Mouse (Mus musculus): ENCODE measurements around the gene Gm26602. TPM values are rescaled to one million over a fixed set of nuclear protein-coding genes. Genes with fewer than 3 reads are reported as not detected.
A peak's percentile ranks its signal among the peaks of the same experiment; 100 is the strongest.

Gene Gm26602
- not detected for polyA plus RNA-seq (2012; fragmentation: generic; extraction: Trizol)

DNA sequence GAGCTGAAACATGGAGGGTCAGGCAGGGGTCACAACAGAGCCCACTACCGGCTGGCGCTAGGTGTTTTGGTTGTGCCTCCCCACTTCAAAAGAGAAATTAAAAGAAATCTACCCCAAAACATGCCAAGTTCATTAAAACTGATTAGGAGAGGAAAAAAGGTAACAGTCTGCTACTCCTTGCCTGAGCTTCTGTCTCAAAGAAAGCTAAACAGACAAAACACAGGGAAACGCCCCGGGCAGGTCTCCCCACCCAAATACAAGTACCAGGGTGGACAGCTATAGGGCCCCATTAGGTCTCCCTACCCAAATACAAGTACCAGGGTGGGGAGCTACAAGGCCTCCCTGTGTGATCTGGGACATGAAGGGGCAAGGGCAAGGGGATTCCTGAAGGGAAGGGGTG lies at the start of gene Gm26602:
Gm26602 (plus strand) TSS at position 301 of the 400 bp plus-strand sequence.
- H3ac ChIP-seq (ENCODE audit: control insufficient read depth, insufficient read length): no peak within 1 kb of the TSS
- peaks cover 5% of the 10 kb centered on the region for H3K79me2 ChIP-seq (ENCODE audit: control insufficient read depth, insufficient read depth)
- H3K27me3 ChIP-seq (ENCODE audit: control insufficient read depth, insufficient read depth, insufficient read length): no peaks in the 10 kb centered on the region
- no peak for TF ChIP-seq CEBPB (IDR thresholded peaks at IDR 0.05; ENCODE audit: insufficient read depth, poor library complexity, severe bottlenecking)
- TF ChIP-seq TCF12 (IDR thresholded peaks at IDR 0.05; ENCODE audit: insufficient read depth, poor library complexity, severe bottlenecking): no peak
- no peak for TF ChIP-seq MYOG (IDR thresholded peaks at IDR 0.05; ENCODE audit: control insufficient read depth in 1 of 3, insufficient read depth in 1 of 3, insufficient read length in 2 of 3, low read depth in 2 of 3)
- no peak for TF ChIP-seq SRF (IDR thresholded peaks at IDR 0.05; ENCODE audit: control insufficient read depth, insufficient read length, low read depth)
- no peak for TF ChIP-seq E2F4 (IDR thresholded peaks at IDR 0.05; ENCODE audit: insufficient read depth)
- no peak within 1 kb of the TSS for H3K4me3 ChIP-seq
- no peak within 1 kb of the TSS for H3K4me2 ChIP-seq (ENCODE audit: low read depth)
- no peaks in the 10 kb centered on the region for H3K36me3 ChIP-seq (ENCODE audit: control insufficient read depth, insufficient read depth)

DNA sequence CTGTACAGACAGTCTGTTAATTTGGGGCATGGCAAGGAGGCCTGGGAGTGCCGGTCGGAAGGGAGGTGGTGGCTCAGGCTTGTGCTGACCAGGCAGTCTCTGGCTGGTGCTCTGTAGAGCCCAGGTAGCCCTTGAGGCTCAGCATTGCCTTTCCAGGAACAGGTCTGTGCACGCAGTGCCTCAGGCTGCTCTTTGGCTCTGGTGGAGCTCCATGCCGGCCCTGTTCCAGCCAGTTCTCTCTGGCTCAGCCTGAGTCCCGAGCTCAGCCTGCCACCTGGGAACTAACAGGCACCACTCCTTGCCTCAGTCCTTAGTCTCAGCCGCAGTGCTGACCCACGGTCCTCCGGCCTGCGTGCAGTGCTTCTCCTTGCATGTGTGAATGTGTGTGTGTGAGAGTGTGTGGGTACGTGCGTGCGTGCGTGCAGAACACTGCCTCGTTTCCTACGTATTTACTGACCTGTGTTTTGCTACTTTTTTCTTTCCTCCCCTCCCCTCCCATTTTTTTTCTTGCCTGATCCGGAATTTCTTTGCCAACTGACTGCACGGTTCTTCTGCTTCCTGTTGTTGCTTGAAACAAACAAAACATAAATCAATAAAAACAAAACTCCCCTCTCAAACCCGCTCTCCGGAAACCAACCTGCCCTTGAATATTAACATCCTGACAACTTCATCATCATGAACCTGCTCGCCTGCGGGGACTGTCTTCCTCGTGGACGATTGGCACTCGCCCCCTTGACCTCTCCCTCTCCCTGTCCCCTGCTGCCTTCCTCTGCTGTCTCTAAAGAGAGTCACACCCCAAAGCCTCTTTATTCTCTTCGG lies 49.2 kb upstream of the Gm26602 start:
- no peak overlapping the region for H3K4me3 ChIP-seq
- TF ChIP-seq TCF12 (IDR thresholded peaks at IDR 0.05; ENCODE audit: insufficient read depth, poor library complexity, severe bottlenecking) (no peak), POLR2AphosphoS2 (IDR thresholded peaks at IDR 0.05; ENCODE audit: insufficient read length, low read depth) (peak; percentile 74), POLR2A (IDR thresholded peaks at IDR 0.05; ENCODE audit: insufficient read length, low read depth) (peak; percentile 50)
- no peak overlapping the region for H3K4me2 ChIP-seq (ENCODE audit: low read depth)
- no peaks in the 10 kb centered on the region for H3K27me3 ChIP-seq (ENCODE audit: control insufficient read depth, insufficient read depth, insufficient read length)
- peaks cover 49% of the 10 kb centered on the region for H3K36me3 ChIP-seq (ENCODE audit: control insufficient read depth, insufficient read depth)
- peaks cover 49% of the 10 kb centered on the region for H3K79me2 ChIP-seq (ENCODE audit: control insufficient read depth, insufficient read depth)
- H3ac ChIP-seq (ENCODE audit: control insufficient read depth, insufficient read length): no peak overlapping the region

DNA sequence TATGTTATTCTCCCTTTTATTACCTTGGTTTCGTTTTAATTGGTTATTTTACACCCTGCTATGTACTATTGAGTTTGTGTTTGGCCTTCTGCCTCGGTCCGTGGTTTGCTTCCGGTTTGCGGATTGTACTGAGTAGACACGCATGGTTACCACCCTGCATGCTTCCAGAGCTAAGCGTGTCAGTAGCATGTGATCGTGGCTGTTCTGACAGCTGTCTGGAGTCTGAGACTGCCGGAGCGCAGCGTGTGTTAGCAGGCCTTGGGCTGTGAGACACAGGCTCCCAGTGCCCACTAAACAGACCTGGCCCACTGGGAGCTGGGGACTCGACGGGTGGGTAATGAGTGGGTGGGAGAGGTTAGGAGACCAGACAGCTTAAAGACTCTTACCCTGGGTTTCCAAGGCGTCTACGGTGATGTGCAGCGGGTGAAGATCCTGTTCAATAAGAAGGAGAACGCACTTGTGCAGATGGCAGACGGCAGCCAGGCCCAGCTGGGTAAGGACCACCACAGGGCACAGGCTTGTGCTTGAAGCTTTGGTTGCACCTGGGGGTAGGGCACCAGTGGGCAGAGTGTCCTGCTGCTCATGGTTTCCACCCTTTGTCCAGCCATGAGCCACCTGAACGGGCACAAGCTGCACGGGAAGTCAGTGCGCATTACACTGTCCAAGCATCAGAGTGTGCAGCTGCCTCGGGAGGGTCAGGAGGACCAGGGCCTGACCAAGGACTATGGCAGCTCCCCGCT lies 48.4 kb upstream of the Gm26602 start:
- H3K79me2 ChIP-seq (ENCODE audit: control insufficient read depth, insufficient read depth): peaks cover 41% of the 10 kb centered on the region
- no peak overlapping the region for H3K4me3 ChIP-seq
- no peak overlapping the region for H3K4me2 ChIP-seq (ENCODE audit: low read depth)
- peaks cover 46% of the 10 kb centered on the region for H3K36me3 ChIP-seq (ENCODE audit: control insufficient read depth, insufficient read depth)
- no peaks in the 10 kb centered on the region for H3K27me3 ChIP-seq (ENCODE audit: control insufficient read depth, insufficient read depth, insufficient read length)
- H3ac ChIP-seq (ENCODE audit: control insufficient read depth, insufficient read length): no peak overlapping the region
- TF ChIP-seq USF1 (IDR thresholded peaks at IDR 0.05; ENCODE audit: low read depth): no peak
- peak; percentile 66 for TF ChIP-seq POLR2AphosphoS2 (IDR thresholded peaks at IDR 0.05; ENCODE audit: insufficient read length, low read depth)

DNA sequence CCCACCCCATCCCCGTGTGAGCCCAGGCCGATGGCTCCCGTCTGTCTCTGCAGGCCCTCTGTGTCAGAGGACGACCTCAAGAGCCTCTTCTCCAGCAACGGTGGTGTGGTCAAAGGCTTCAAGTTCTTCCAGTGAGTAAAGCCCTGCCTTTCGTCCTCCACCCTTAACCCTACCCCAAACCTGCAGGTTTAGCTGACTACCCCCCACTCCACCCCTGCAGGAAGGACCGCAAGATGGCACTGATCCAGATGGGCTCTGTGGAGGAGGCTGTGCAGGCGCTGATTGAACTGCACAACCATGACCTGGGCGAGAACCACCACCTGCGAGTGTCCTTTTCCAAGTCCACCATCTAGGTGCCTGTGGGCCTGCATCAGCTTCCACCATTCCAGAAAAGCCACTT lies 47.7 kb upstream of the Gm26602 start:
- Histone ChIP-seq H3K79me2 (ENCODE audit: control insufficient read depth, insufficient read depth) (peaks cover 34% of the 10 kb centered on the region), H3ac (ENCODE audit: control insufficient read depth, insufficient read length) (no peak overlapping the region), H3K4me3 (no peak overlapping the region), H3K36me3 (ENCODE audit: control insufficient read depth, insufficient read depth) (peaks cover 46% of the 10 kb centered on the region), H3K4me2 (ENCODE audit: low read depth) (no peak overlapping the region), H3K27me3 (ENCODE audit: control insufficient read depth, insufficient read depth, insufficient read length) (no peaks in the 10 kb centered on the region)
- TF ChIP-seq MYOG (IDR thresholded peaks at IDR 0.05; ENCODE audit: control insufficient read depth in 1 of 3, insufficient read depth in 1 of 3, insufficient read length in 2 of 3, low read depth in 2 of 3): no peak
- TF ChIP-seq USF1 (IDR thresholded peaks at IDR 0.05; ENCODE audit: low read depth): no peak
- no peak for TF ChIP-seq SRF (IDR thresholded peaks at IDR 0.05; ENCODE audit: control insufficient read depth, insufficient read length, low read depth)

DNA sequence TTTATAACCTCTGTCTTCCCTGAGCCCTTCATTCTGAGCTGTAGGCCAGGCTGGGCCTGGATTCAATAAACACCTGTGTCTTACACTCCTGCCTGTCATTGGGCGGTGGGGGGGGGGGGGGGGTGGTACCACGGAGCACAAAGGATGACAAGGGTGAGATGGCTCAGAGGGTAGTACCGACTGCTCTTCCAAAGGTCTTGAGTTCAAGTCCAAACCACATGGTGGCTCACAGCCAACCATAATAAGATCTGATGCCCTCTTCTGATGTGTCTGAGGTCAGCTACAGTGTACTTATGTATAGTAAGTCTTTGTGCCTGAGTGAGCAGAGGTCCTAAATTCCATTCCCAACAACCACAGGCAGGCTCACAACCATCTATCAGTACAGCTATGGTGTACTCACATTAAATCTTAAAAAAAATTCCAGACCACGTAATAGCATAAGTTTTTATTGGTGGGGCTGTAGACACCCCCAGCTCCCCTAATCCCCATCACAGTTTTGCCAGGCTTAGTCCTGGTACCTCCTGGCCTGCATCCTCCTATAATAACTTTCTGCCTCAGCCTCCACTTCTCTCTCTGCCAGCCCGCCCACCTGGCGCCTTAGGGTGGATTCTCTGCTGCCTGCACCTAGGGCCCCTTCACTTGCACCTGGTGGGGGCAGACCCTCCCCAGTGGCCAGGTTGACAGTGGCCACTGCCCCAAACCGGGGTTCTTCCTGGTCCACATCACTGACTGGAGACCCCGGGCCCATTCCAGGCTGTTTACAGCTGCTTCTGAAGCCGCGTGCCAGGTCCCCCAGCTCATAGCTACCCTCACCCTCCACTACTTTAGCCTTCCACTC lies 46.1 kb upstream of the Gm26602 start:
- Histone ChIP-seq H3K79me2 (ENCODE audit: control insufficient read depth, insufficient read depth) (peaks cover 17% of the 10 kb centered on the region), H3ac (ENCODE audit: control insufficient read depth, insufficient read length) (no peak overlapping the region), H3K4me2 (ENCODE audit: low read depth) (no peak overlapping the region), H3K27me3 (ENCODE audit: control insufficient read depth, insufficient read depth, insufficient read length) (no peaks in the 10 kb centered on the region), H3K4me3 (no peak overlapping the region), H3K36me3 (ENCODE audit: control insufficient read depth, insufficient read depth) (peaks cover 40% of the 10 kb centered on the region)
- TF ChIP-seq E2F4 (IDR thresholded peaks at IDR 0.05; ENCODE audit: insufficient read depth): no peak
- TF ChIP-seq POLR2AphosphoS2 (IDR thresholded peaks at IDR 0.05; ENCODE audit: insufficient read length, low read depth): peak; percentile 14

DNA sequence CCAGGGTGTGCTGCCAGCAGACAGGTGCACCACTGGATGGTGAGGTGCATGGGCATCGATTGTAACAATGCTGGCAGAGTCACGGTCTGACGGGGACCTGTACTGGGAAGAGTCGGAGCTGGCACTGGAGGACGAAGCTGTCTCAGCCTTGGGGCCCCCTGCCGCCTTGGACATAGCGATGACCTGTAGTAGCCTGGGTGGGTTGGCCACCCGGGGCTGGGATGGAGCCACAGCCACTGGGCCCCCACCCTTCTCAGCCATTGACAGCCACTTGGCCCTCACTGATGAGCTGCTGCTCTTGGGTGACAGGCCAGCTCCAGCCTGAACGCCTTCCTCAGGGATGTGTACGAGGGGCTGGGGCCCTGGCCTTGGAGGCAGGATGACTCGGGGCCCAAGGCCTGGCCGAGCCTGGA lies 45.5 kb upstream of the Gm26602 start:
- no peak overlapping the region for H3ac ChIP-seq (ENCODE audit: control insufficient read depth, insufficient read length)
- H3K4me3 ChIP-seq: no peak overlapping the region
- H3K27me3 ChIP-seq (ENCODE audit: control insufficient read depth, insufficient read depth, insufficient read length): no peaks in the 10 kb centered on the region
- peaks cover 34% of the 10 kb centered on the region for H3K36me3 ChIP-seq (ENCODE audit: control insufficient read depth, insufficient read depth)
- H3K4me2 ChIP-seq (ENCODE audit: low read depth): no peak overlapping the region
- TF ChIP-seq USF1 (IDR thresholded peaks at IDR 0.05; ENCODE audit: low read depth) (no peak), POLR2AphosphoS2 (IDR thresholded peaks at IDR 0.05; ENCODE audit: insufficient read length, low read depth) (peak; percentile 83), REST (IDR thresholded peaks at IDR 0.05; ENCODE audit: insufficient read depth, insufficient read length) (no peak), MAX (IDR thresholded peaks at IDR 0.05; ENCODE audit: low read depth) (no peak), TCF3 (IDR thresholded peaks at IDR 0.05; ENCODE audit: insufficient read length, low read depth) (no peak), MYOG (IDR thresholded peaks at IDR 0.05; ENCODE audit: control insufficient read depth in 1 of 3, insufficient read depth in 1 of 3, insufficient read length in 2 of 3, low read depth in 2 of 3) (no peak), CEBPB (IDR thresholded peaks at IDR 0.05; ENCODE audit: insufficient read depth, poor library complexity, severe bottlenecking) (no peak), TCF12 (IDR thresholded peaks at IDR 0.05; ENCODE audit: insufficient read depth, poor library complexity, severe bottlenecking) (no peak), POLR2A (IDR thresholded peaks at IDR 0.05; ENCODE audit: insufficient read length, low read depth) (peak; percentile 53), SRF (IDR thresholded peaks at IDR 0.05; ENCODE audit: control insufficient read depth, insufficient read length, low read depth) (no peak)
- H3K79me2 ChIP-seq (ENCODE audit: control insufficient read depth, insufficient read depth): peaks cover 11% of the 10 kb centered on the region

Data from myocyte (in vitro differentiated cells).